Mouse (Mus musculus): ENCODE data around the gene Padi4.

GRCm38 (mm10) chr4:140815996-140816917 is 42.2 kb upstream of the Padi4 start:
- no peak for TF ChIP-seq CTCF (IDR thresholded peaks at IDR 0.05; ENCODE audit: low read depth, low read length)
- TF ChIP-seq POLR2A (IDR thresholded peaks at IDR 0.05; ENCODE audit: insufficient read depth, low read length) = no peak
